Mouse (Mus musculus): ENCODE measurements around the gene Ces2g. TPM values are rescaled to one million over a fixed set of nuclear protein-coding genes. Genes with fewer than 3 reads are reported as not detected.

Gene Ces2g
- 0.08 TPM in 1 of 2 replicates, not detected in the other for polyA plus RNA-seq (2015; fragmentation: Nextera tagmentation; extraction: Ambion mirVana)

DNA sequence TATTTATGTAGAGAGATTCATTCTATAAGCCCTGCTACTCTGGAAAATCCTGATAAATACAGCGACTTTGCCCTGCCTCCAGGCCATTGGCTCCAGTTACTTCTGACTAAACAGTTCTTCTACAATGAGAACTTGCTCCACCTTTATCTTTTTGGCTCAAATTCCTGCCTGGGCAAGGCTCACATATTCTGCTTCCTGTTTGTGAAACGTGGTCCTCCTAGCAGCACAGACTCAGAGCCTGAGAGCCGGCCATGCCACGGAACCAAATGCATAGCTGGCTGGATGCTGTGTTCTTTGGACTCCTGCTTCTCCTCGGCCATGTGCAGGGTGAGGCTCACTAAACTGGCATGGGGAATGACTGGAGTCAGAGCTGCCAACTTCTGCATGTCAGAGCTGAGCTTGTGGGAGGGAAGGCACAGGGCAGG lies at the start of gene Ces2g:
Gene Ces2g (plus strand): TSS at position 182 of the 425 bp plus-strand sequence.
- Histone ChIP-seq H3K9ac (no peak within 1 kb of the TSS), H3K4me1 (no peaks in the 10 kb centered on the region), H3K27me3 (replicated peaks) (no peaks in the 10 kb centered on the region), H3K4me3 (no peak within 1 kb of the TSS), H3K36me3 (replicated peaks) (no peaks in the 10 kb centered on the region), H3K27ac (no peak within 1 kb of the TSS), H3K9me3 (no peaks in the 10 kb centered on the region), H3K4me2 (no peak within 1 kb of the TSS)
- ATAC-seq (replicated peaks): no peak
- 76% methylated on average over 5 of the region's 5 CpGs for WGBS

DNA sequence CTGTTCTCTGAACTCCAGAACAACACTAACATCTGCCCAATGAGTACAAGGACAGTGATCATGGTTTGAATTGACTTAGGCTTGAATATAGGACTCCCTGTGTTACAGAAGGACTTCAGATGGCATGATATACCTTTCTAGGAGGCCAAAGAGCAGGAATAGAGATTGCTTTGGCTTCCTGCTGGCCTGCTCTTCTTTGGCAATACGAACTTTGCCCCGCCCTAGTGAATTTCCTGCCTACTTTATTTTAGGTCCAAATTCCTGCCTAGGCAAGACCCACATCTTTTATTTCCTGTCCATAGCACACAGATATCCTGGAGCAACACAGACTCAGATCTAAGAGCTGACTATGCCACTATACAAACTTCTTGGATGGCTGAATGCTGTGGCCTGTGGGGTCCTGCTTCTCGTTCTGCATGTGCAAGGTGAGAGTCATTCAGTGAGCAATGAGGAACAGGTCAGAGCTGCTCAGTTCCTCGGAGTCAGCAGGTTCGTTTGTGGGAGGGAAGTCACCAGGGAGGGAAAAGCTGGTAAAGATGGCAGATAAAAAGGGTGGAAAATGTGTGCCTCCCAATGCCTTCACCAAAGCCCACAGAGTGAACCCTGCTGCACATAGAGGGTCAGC lies 35.4 kb upstream of the Ces2g start, which contains the start of gene Ces2e:
Gene Ces2e (plus strand): TSS at position 289 of the 625 bp plus-strand sequence.
- H3K9me3 ChIP-seq: no peaks in the 10 kb centered on the region
- no peak within 1 kb of the TSS for H3K4me2 ChIP-seq
- H3K27me3 ChIP-seq (replicated peaks): no peaks in the 10 kb centered on the region
- no peak for ATAC-seq (replicated peaks)
- H3K27ac ChIP-seq: no peak within 1 kb of the TSS
- H3K4me1 ChIP-seq: no peaks in the 10 kb centered on the region
- WGBS: 82% methylated on average over 5 of the region's 5 CpGs
- H3K9ac ChIP-seq: no peak within 1 kb of the TSS
- no peaks in the 10 kb centered on the region for H3K36me3 ChIP-seq (replicated peaks)
- no peak within 1 kb of the TSS for H3K4me3 ChIP-seq

DNA sequence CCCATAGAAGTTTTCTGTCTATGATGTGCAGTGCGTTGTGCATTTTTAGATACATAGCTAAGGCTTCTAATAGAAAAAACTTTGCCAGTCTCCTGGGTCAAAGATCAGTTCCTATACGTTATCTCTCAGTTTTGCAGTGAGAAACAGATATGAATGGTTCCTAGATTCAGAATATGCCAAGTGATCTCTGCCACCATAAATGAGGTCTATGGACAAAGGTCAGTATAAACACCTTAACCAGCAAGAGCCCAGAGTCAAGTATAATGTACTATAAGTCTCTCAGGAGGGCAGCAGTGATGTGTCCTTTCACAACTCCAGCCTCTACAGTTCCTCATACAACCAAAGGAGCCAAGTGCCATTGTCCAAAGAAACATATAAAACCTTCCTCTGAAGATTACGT lies 34.2 kb upstream of the Ces2g start:
- Histone ChIP-seq H3K27ac (no peak overlapping the region), H3K9ac (no peak overlapping the region), H3K36me3 (replicated peaks) (no peaks in the 10 kb centered on the region), H3K9me3 (no peaks in the 10 kb centered on the region), H3K27me3 (replicated peaks) (no peaks in the 10 kb centered on the region), H3K4me2 (no peak overlapping the region), H3K4me1 (no peaks in the 10 kb centered on the region), H3K4me3 (no peak overlapping the region)
- WGBS: 89% methylated on average over 3 of the region's 3 CpGs
- ATAC-seq (replicated peaks): no peak

DNA sequence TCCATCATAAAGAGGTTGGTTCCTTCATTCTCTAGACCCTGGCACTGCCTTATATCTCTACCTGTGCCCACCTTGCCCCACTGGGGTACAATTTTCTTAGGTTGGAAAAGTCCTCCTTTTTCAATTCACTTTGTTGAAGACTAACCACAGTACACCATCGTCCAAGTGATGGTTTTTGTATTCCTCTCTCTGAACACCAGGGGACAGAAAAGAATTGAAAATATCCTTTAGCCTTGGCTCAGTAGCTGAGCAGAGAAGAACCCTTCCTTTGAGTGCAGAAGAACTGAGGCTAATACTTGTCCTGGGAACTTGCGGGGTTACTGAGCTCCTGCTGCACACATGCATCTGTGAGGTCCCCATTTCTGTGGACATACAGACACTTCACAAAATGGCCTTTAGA lies 16.9 kb upstream of the Ces2g start:
- no peaks in the 10 kb centered on the region for H3K9me3 ChIP-seq
- no peak overlapping the region for H3K4me3 ChIP-seq
- ATAC-seq (replicated peaks): no peak
- H3K4me1 ChIP-seq: no peaks in the 10 kb centered on the region
- H3K27me3 ChIP-seq (replicated peaks): no peaks in the 10 kb centered on the region
- H3K9ac ChIP-seq: no peak overlapping the region
- H3K27ac ChIP-seq: no peak overlapping the region
- no peaks in the 10 kb centered on the region for H3K36me3 ChIP-seq (replicated peaks)
- H3K4me2 ChIP-seq: no peak overlapping the region
- WGBS: 84% methylated on average over 2 of the region's 2 CpGs

DNA sequence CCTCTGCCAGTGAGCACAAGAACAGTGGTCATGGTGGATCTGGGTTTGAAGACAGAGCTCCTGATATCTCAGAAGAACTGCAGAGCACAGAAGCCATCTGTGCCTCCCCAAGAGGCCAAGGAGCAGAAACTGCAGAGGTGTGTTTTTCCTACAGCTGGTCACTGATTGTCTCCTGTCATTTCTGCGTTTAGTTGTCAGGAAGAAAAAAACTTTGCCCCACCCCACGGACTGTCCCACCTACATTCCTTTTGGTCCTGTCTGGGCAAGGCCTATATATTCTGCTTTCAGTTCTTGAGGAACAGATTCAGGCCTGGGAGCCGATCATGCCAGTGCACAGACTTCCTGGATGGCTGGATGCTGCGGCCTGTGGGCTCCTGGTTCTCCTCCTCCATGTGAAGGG lies 14.5 kb upstream of the Ces2g start, which contains the start of gene Ces2f:
Gene Ces2f (plus strand): TSS at position 301 of the 400 bp plus-strand sequence.
- Histone ChIP-seq H3K9ac (no peak within 1 kb of the TSS), H3K36me3 (replicated peaks) (no peaks in the 10 kb centered on the region), H3K9me3 (no peaks in the 10 kb centered on the region), H3K4me3 (no peak within 1 kb of the TSS), H3K27ac (no peak within 1 kb of the TSS), H3K4me2 (no peak within 1 kb of the TSS), H3K4me1 (no peaks in the 10 kb centered on the region), H3K27me3 (replicated peaks) (no peaks in the 10 kb centered on the region)
- ATAC-seq (replicated peaks): no peak
- 89% methylated on average over 4 of the region's 4 CpGs for WGBS

DNA sequence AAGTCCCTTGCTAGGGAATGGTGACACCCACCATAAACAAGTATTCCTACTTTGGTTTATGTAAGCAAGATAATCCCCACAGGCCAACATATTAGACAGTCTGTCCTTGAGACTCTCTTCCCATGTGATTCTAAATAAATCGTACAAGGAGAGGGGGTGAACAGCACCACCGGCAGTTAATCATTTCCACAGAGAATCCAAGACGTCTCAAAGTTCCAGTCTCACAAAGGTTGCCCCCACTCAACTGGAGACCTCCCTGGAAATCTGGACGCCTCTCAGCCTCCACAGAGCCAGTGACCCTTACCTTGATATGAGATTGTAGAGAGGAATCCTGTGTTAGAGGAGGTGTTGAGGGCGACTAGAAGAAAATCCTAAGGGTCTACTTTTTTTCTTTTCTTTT lies 12.5 kb upstream of the Ces2g start:
- Histone ChIP-seq H3K4me2 (no peak overlapping the region), H3K4me3 (no peak overlapping the region), H3K9me3 (no peaks in the 10 kb centered on the region), H3K36me3 (replicated peaks) (no peaks in the 10 kb centered on the region), H3K27ac (no peak overlapping the region), H3K4me1 (no peaks in the 10 kb centered on the region), H3K9ac (no peak overlapping the region), H3K27me3 (replicated peaks) (no peaks in the 10 kb centered on the region)
- no peak for ATAC-seq (replicated peaks)
- WGBS: 84% methylated on average over 5 of the region's 5 CpGs

DNA sequence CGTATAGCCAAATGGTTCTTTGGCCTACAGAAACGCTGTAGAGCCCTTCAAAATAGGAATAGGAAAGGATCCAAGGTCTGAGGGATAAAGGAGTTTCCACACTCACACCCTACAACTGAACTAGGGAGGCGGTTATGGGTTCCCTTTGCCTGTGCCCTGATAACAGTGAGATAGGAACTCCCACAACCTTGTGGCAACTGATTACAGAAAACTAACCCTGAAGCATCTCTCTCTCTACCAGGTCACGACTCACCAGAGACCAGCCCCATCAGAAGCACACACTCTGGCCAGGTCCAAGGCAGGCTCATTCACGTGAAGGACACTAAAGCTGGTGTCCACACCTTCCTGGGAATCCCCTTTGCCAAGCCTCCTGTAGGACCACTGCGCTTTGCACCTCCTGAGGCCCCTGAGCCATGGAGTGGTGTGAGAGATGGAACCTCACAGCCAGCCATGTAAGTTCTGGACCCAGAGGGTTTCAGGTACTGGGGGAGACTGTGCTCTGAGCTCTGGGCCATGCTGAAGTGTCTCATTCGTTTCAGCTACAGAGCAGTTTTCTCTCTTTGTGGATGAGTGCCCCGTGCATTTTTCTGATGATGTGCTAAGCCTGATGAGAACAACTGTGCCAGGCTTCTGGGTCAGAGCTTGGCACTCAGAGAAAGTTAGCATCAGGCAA lies 847 bp downstream of the Ces2g start:
- Histone ChIP-seq H3K4me3 (no peak overlapping the region), H3K27ac (no peak overlapping the region), H3K27me3 (replicated peaks) (no peaks in the 10 kb centered on the region), H3K4me1 (no peaks in the 10 kb centered on the region), H3K4me2 (no peak overlapping the region), H3K9ac (no peak overlapping the region), H3K36me3 (replicated peaks) (no peaks in the 10 kb centered on the region), H3K9me3 (no peaks in the 10 kb centered on the region)
- ATAC-seq (replicated peaks): no peak
- 80% methylated on average over 8 of the region's 8 CpGs for WGBS

DNA sequence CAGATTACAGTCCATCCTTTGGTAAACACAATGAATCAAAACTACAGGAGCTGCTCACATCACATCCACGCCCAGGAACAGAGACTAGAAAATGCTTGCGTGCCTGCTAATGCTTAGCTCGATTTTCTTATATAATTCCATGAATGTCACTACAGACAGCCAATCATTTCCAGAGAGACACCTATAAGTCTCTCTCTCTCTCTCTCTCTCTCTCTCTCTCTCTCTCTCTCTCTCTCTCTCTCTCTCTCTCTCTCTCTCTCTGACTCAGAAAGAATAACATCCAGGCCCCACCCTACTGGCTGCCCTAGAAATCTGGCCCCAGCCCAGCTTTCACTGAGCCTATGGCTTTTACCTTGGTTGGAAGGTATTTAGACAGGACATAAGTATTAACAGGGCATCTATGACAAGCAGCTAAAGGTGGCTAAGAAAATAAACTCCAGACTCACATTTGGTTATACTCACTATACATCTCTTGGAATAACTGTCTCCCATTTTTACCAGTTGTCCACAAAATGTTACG lies 1.9 kb downstream of the Ces2g start:
- Histone ChIP-seq H3K4me2 (no peak overlapping the region), H3K4me1 (no peaks in the 10 kb centered on the region), H3K36me3 (replicated peaks) (no peaks in the 10 kb centered on the region), H3K27ac (no peak overlapping the region), H3K9me3 (no peaks in the 10 kb centered on the region), H3K27me3 (replicated peaks) (no peaks in the 10 kb centered on the region), H3K4me3 (no peak overlapping the region), H3K9ac (no peak overlapping the region)
- 89% methylated on average over 4 of the region's 4 CpGs for WGBS
- no peak for ATAC-seq (replicated peaks)

DNA sequence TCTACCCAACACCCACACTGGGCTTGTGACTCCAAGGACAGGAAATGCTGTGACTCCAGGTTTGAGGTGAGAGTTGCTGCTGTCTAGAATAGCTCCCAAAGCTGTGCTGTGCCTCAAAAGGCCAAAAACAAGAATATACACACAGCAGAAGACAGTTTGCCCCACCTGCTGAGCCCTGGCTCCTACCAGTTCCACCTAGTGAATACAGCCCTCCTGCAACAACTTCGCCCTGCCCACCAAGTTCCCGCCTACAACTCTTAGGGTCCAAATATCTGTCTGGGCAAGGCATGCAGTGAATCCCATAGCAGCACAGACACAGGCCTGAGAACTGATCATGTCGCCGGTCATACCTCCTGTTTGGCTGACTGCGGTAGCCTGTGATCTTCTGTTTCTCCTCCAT lies 22.6 kb downstream of the Ces2g start:
- no peak overlapping the region for H3K4me3 ChIP-seq
- no peaks in the 10 kb centered on the region for H3K36me3 ChIP-seq (replicated peaks)
- no peak overlapping the region for H3K9ac ChIP-seq
- WGBS: 90% methylated on average over 5 of the region's 5 CpGs
- no peak for ATAC-seq (replicated peaks)
- no peaks in the 10 kb centered on the region for H3K9me3 ChIP-seq
- H3K4me2 ChIP-seq: no peak overlapping the region
- no peak overlapping the region for H3K27ac ChIP-seq
- no peaks in the 10 kb centered on the region for H3K27me3 ChIP-seq (replicated peaks)
- H3K4me1 ChIP-seq: no peaks in the 10 kb centered on the region

DNA sequence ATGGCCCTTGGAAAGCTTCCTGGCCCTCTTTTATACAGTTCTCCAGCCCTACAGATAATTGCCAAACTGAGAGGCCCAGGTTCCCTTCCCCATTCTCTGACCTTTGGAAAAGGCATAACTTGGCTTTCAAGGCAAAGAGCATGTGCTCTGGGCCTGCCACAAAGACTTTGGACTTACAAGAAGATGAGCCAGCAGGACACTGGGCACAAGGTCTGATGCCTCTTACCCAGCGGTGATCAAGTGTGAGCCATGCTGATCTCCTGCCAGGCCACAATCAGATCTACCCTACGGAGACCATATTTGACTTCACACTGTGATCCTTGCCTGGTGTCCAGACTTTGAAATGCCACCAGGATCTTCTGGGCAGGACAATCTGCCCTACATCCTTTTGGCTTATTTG lies 23.4 kb downstream of the Ces2g start:
- no peak overlapping the region for H3K9ac ChIP-seq
- no peak for ATAC-seq (replicated peaks)
- no peak overlapping the region for H3K4me2 ChIP-seq
- H3K4me1 ChIP-seq: no peaks in the 10 kb centered on the region
- H3K9me3 ChIP-seq: no peaks in the 10 kb centered on the region
- H3K27ac ChIP-seq: no peak overlapping the region
- no peaks in the 10 kb centered on the region for H3K27me3 ChIP-seq (replicated peaks)
- H3K36me3 ChIP-seq (replicated peaks): no peaks in the 10 kb centered on the region
- no peak overlapping the region for H3K4me3 ChIP-seq
- 92% methylated on average over 2 of the region's 2 CpGs for WGBS

DNA sequence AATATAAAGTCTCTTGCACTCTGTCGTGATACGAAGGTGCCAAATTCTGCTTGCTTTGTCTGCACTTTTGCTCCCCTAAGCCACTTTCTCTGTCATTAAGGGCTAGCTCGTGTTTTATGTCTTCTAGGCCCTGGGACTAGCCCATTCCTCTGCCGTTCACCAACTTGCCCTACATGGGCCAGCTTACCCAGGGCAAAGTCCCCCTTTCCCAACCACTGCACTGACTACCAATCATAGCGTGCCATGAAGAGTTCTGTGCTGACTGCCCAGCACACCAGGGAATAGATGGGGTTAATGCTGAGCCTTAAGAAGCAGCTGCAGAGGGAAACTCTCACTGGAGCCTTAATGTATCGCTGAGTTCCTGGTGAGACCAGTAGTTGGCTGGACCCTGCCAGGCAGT lies 36.7 kb downstream of the Ces2g start:
- H3K36me3 ChIP-seq (replicated peaks): no peaks in the 10 kb centered on the region
- H3K27me3 ChIP-seq (replicated peaks): no peaks in the 10 kb centered on the region
- no peak overlapping the region for H3K9ac ChIP-seq
- ATAC-seq (replicated peaks): no peak
- H3K4me2 ChIP-seq: no peak overlapping the region
- no peak overlapping the region for H3K27ac ChIP-seq
- WGBS: 84% methylated on average over 6 of the region's 6 CpGs
- no peaks in the 10 kb centered on the region for H3K9me3 ChIP-seq
- H3K4me3 ChIP-seq: no peak overlapping the region
- H3K4me1 ChIP-seq: no peaks in the 10 kb centered on the region

DNA sequence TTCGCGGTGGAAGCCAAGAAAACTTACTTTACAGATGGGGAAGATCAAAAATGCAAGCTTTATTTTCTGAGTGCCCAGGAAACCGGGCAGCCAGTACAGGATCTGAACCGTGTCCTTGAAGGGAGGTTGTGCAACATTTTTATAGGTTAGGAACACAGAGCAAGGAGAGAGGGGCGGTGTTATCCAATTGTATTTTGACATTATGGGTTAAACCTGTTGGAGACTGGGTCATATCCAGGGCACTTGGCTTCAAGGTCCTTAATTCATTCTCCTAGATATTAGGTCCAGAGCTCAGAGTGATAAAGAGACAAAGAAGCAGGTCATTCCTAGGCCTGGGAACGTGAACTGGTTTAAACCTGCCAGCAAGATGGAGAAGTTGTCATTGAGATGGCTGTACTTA lies 37.7 kb downstream of the Ces2g start:
- H3K9me3 ChIP-seq: no peaks in the 10 kb centered on the region
- WGBS: 91% methylated on average over 6 of the region's 6 CpGs
- no peak overlapping the region for H3K9ac ChIP-seq
- H3K4me1 ChIP-seq: no peaks in the 10 kb centered on the region
- H3K27me3 ChIP-seq (replicated peaks): no peaks in the 10 kb centered on the region
- H3K27ac ChIP-seq: no peak overlapping the region
- no peak for ATAC-seq (replicated peaks)
- H3K4me3 ChIP-seq: no peak overlapping the region
- no peak overlapping the region for H3K4me2 ChIP-seq
- H3K36me3 ChIP-seq (replicated peaks): no peaks in the 10 kb centered on the region

DNA sequence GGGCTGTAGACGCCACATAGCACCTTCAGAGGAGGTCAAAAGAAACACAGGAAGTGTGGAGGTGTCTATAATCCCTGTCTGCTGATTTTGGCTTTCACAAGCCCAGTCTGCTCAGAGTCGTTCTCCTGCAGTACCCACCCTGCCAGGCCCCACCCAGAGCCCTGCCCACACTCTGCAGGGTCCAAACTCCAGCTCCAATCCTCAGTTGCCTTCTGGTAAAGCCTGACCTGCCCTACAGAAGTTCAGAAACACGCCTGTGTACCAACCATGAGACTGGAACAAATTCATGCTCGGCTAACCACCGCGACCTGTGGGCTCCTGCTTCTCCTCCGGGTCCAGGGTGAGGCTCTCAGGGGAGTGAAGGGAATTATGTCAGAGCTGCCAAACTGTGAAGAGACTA lies 39.1 kb downstream of the Ces2g start, which contains the start of gene Ces2h:
Gene Ces2h (plus strand): TSS at position 268 of the 400 bp plus-strand sequence.
- no peak for ATAC-seq (replicated peaks)
- no peaks in the 10 kb centered on the region for H3K27me3 ChIP-seq (replicated peaks)
- no peak within 1 kb of the TSS for H3K4me3 ChIP-seq
- H3K9ac ChIP-seq: no peak within 1 kb of the TSS
- WGBS: 89% methylated on average over 7 of the region's 7 CpGs
- H3K4me2 ChIP-seq: no peak within 1 kb of the TSS
- H3K4me1 ChIP-seq: no peaks in the 10 kb centered on the region
- H3K9me3 ChIP-seq: no peaks in the 10 kb centered on the region
- no peaks in the 10 kb centered on the region for H3K36me3 ChIP-seq (replicated peaks)
- no peak within 1 kb of the TSS for H3K27ac ChIP-seq
